Mouse (Mus musculus): Measurements from ENCODE around the gene Hs6st2. TPM values are rescaled to one million over a fixed set of nuclear protein-coding genes. Genes with fewer than 3 reads are reported as not detected.

Hs6st2 gene
- total RNA-seq, 2 experiments from 2014 or later, result not detected

- no peak for ATAC-seq (replicated peaks; ENCODE audit: poor library complexity, severe bottlenecking)
These were observed 91.1 kb downstream of the Hs6st2 start for GRCm38 (mm10) chrX:51590448-51591010.

GRCm38 (mm10) chrX:51585444-51585843, 96.2 kb downstream of the Hs6st2 start:
- ATAC-seq (replicated peaks; ENCODE audit: poor library complexity, severe bottlenecking), result no peak

- ATAC-seq (replicated peaks; ENCODE audit: poor library complexity, severe bottlenecking), result no peak
These were observed 100.0 kb downstream of the Hs6st2 start for GRCm38 (mm10) chrX:51581704-51582103.

- no peak for ATAC-seq (replicated peaks; ENCODE audit: poor library complexity, severe bottlenecking)
These were observed 119.8 kb downstream of the Hs6st2 start for GRCm38 (mm10) chrX:51561880-51562279.

- no peak for ATAC-seq (replicated peaks; ENCODE audit: poor library complexity, severe bottlenecking)
These were observed 142.0 kb downstream of the Hs6st2 start for GRCm38 (mm10) chrX:51539626-51540025.

GRCm38 (mm10) chrX:51537082-51537481, 144.6 kb downstream of the Hs6st2 start:
- ATAC-seq (replicated peaks; ENCODE audit: poor library complexity, severe bottlenecking), result no peak

GRCm38 (mm10) chrX:51535226-51535625, 146.4 kb downstream of the Hs6st2 start:
- ATAC-seq (replicated peaks; ENCODE audit: poor library complexity, severe bottlenecking), result no peak

- no peak for ATAC-seq (replicated peaks; ENCODE audit: poor library complexity, severe bottlenecking)
These were observed 150.5 kb downstream of the Hs6st2 start for GRCm38 (mm10) chrX:51531136-51531535.

- ATAC-seq (replicated peaks; ENCODE audit: poor library complexity, severe bottlenecking), result no peak
These were observed 153.1 kb downstream of the Hs6st2 start for GRCm38 (mm10) chrX:51528601-51529000.

- ATAC-seq (replicated peaks; ENCODE audit: poor library complexity, severe bottlenecking), result no peak
These were observed 166.8 kb downstream of the Hs6st2 start for GRCm38 (mm10) chrX:51514831-51515230.

GRCm38 (mm10) chrX:51506526-51506925, 175.1 kb downstream of the Hs6st2 start:
- no peak for ATAC-seq (replicated peaks; ENCODE audit: poor library complexity, severe bottlenecking)

- ATAC-seq (replicated peaks; ENCODE audit: poor library complexity, severe bottlenecking), result no peak
These were observed 176.0 kb downstream of the Hs6st2 start for GRCm38 (mm10) chrX:51505691-51506090.

GRCm38 (mm10) chrX:51503781-51504471, 177.7 kb downstream of the Hs6st2 start:
- ATAC-seq (replicated peaks; ENCODE audit: poor library complexity, severe bottlenecking), result no peak

- ATAC-seq (replicated peaks; ENCODE audit: poor library complexity, severe bottlenecking), result no peak
These were observed 183.8 kb downstream of the Hs6st2 start for GRCm38 (mm10) chrX:51497831-51498230.

GRCm38 (mm10) chrX:51488374-51488773, 193.3 kb downstream of the Hs6st2 start:
- no peak for ATAC-seq (replicated peaks; ENCODE audit: poor library complexity, severe bottlenecking)

GRCm38 (mm10) chrX:51469411-51469810, 212.2 kb downstream of the Hs6st2 start:
- ATAC-seq (replicated peaks; ENCODE audit: poor library complexity, severe bottlenecking), result no peak

GRCm38 (mm10) chrX:51461413-51461812, 220.2 kb downstream of the Hs6st2 start:
- ATAC-seq (replicated peaks; ENCODE audit: poor library complexity, severe bottlenecking), result peak; percentile 85

GRCm38 (mm10) chrX:51443366-51443765, 238.3 kb downstream of the Hs6st2 start:
- no peak for ATAC-seq (replicated peaks; ENCODE audit: poor library complexity, severe bottlenecking)

GRCm38 (mm10) chrX:51431706-51432105, 249.9 kb downstream of the Hs6st2 start:
- no peak for ATAC-seq (replicated peaks; ENCODE audit: poor library complexity, severe bottlenecking)

- no peak for ATAC-seq (replicated peaks; ENCODE audit: poor library complexity, severe bottlenecking)
These were observed 256.6 kb downstream of the Hs6st2 start for GRCm38 (mm10) chrX:51425031-51425430.

- ATAC-seq (replicated peaks; ENCODE audit: poor library complexity, severe bottlenecking), result no peak
These were observed 271.4 kb downstream of the Hs6st2 start for GRCm38 (mm10) chrX:51410289-51410688.

- peak; percentile 30; the same call in 1 of the 2 replicates for ATAC-seq (replicated peaks; ENCODE audit: poor library complexity, severe bottlenecking)
These were observed 284.2 kb downstream of the Hs6st2 start for GRCm38 (mm10) chrX:51397457-51397856.

All from granulocyte monocyte progenitor cell, adult 5-6 weeks (primary cell).